8 mouse cellular contexts compared by ENCODE assay signal in genomic region chr3:37907432-37908088, GRCm38 (mm10).
DNase-seq lines count a peak whose midpoint lies in the region; ATAC-seq and TF ChIP-seq lines count a peak whose summit lies in the region.

No protein-coding gene starts in this region.

- peak; percentile 34 to 42 for DNase-seq in adrenal gland, adult 18-20 months (ENCODE audit: low spot score in 2 of 2)
- peak; percentile 45 for DNase-seq in liver
- peak; percentile 14 for DNase-seq in ovary, postnatal 36 days (ENCODE audit: low spot score)
- no peak for DNase-seq in cerebellum, postnatal 4 days (ENCODE audit: low spot score in 2 of 2)
- DNase-seq in layer of hippocampus, adult 2 months (ENCODE audit: low spot score in 2 of 2), result no peak
- DNase-seq in layer of hippocampus, adult 18-20 months (ENCODE audit: low spot score in 2 of 2), result no peak

- H3K27ac ChIP-seq in embryonic facial prominence, embryonic 15.5 days (replicated peaks), result peak overlapping the region; percentile 53
- H3K27ac ChIP-seq in hindbrain, embryonic 12.5 days, result no peak overlapping the region
- H3K27ac ChIP-seq in layer of hippocampus, adult 2 months, result no peak overlapping the region

- peaks cover 12% of the 10 kb centered on the region for H3K4me1 ChIP-seq in embryonic facial prominence, embryonic 15.5 days
- peaks cover 16% of the 10 kb centered on the region for H3K4me1 ChIP-seq in hindbrain, embryonic 12.5 days

- H3K9ac ChIP-seq in embryonic facial prominence, embryonic 15.5 days, result no peak overlapping the region
- H3K9ac ChIP-seq in hindbrain, embryonic 12.5 days, result no peak overlapping the region

- 33% methylated on average over 14 of the region's 14 CpGs for WGBS in embryonic facial prominence, embryonic 15.5 days
- WGBS in hindbrain, embryonic 12.5 days, result 30% methylated on average over 14 of the region's 14 CpGs

- no peak for TF ChIP-seq CTCF in layer of hippocampus, adult 2 months (conservative IDR thresholded peaks at IDR 0.05)

- H3K36me3 ChIP-seq in embryonic facial prominence, embryonic 15.5 days, result no peaks in the 10 kb centered on the region
- no peaks in the 10 kb centered on the region for H3K36me3 ChIP-seq in hindbrain, embryonic 12.5 days

- no peak overlapping the region; the same call in 1 of the 2 replicates for H3K4me2 ChIP-seq in embryonic facial prominence, embryonic 15.5 days (replicated peaks)
- H3K4me2 ChIP-seq in hindbrain, embryonic 12.5 days (replicated peaks), result no peak overlapping the region; the same call in 1 of the 2 replicates

- no peaks in the 10 kb centered on the region for H3K27me3 ChIP-seq in embryonic facial prominence, embryonic 15.5 days
- peaks cover 12% of the 10 kb centered on the region for H3K27me3 ChIP-seq in hindbrain, embryonic 12.5 days

- no peak for ATAC-seq in embryonic facial prominence, embryonic 15.5 days (ENCODE audit: insufficient number of reproducible peaks, low FRiP score, low TSS enrichment, low read depth)
- ATAC-seq in hindbrain, embryonic 12.5 days (ENCODE audit: low FRiP score), result 0 out of 2 replicates have a peak, but pooled peaks have one; percentile 36

- H3K9me3 ChIP-seq in embryonic facial prominence, embryonic 15.5 days (replicated peaks), result no peaks in the 10 kb centered on the region
- H3K9me3 ChIP-seq in hindbrain, embryonic 12.5 days (replicated peaks), result 0 out of 2 replicates have a peak, but pooled peaks cover 3% of the 10 kb centered on the region

- no peak overlapping the region for H3K4me3 ChIP-seq in embryonic facial prominence, embryonic 15.5 days (replicated peaks)
- no peak overlapping the region for H3K4me3 ChIP-seq in hindbrain, embryonic 12.5 days
- no peak overlapping the region for H3K4me3 ChIP-seq in layer of hippocampus, adult 2 months

Comparison
In these comparisons a context has a peak if more than half of its experiments do, and no peak if none do; other contexts are left out.
1. DNase-seq: peak in adrenal gland, adult 18-20 months (2 of 2), liver (single experiment) and ovary, postnatal 36 days (single experiment); none in cerebellum, postnatal 4 days (0 of 2), layer of hippocampus, adult 2 months (0 of 2) and layer of hippocampus, adult 18-20 months (0 of 2).